ENCODE assay signal across 8 mouse cellular contexts in the genomic region with DNA sequence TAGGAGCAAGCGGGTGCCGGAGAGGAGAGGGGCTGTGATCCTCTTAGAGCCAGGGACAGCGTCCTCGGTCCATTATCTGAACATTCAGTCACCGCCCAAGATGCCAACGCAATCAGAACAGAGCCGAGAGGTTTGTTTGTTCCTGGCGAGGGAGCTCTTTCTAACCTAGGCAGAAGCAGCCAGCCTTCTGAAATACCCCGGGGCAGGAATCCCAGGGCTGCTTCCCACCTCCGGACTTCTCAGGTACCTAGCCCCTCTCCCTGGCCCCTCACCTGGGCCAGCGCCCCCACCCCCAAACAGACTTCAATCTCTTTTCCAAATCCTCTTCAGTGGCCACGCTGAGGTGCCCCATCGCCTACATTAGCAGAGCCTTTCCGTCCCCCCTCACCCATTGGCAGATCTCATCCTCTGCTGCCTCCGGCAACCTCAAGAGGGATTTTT. TPM values are rescaled to one million over a fixed set of nuclear protein-coding genes. Genes with fewer than 3 reads are reported as not detected.
DNase-seq lines count a peak whose midpoint lies in the region; ATAC-seq lines count a peak whose summit lies in the region.

No protein-coding gene starts in this region.

- H3K9ac ChIP-seq in embryonic facial prominence, embryonic 14.5 days (ENCODE audit: low read depth, low read length), result peak overlapping the region; percentile 53

- WGBS in embryonic facial prominence, embryonic 14.5 days, result 3% methylated on average over 14 of the region's 15 CpGs
- 2% methylated on average over 15 of the region's 15 CpGs for WGBS in limb, embryonic 10.5 days

- H3K4me2 ChIP-seq in embryonic facial prominence, embryonic 14.5 days (ENCODE audit: low read depth, low read length), result peak overlapping the region; percentile 87

- no peaks in the 10 kb centered on the region for H3K36me3 ChIP-seq in embryonic facial prominence, embryonic 14.5 days (ENCODE audit: control insufficient read depth, insufficient read depth, low read length)
- no peaks in the 10 kb centered on the region for H3K36me3 ChIP-seq in limb, embryonic 10.5 days

- H3K4me1 ChIP-seq in embryonic facial prominence, embryonic 14.5 days (ENCODE audit: control insufficient read depth, insufficient read depth, low read length), result no peaks in the 10 kb centered on the region
- H3K4me1 ChIP-seq in limb, embryonic 10.5 days, result peaks cover 21% of the 10 kb centered on the region; the same call in 1 of the 2 replicates

- no peaks in the 10 kb centered on the region for H3K9me3 ChIP-seq in embryonic facial prominence, embryonic 14.5 days (ENCODE audit: control insufficient read depth, low read length)
- H3K9me3 ChIP-seq in limb, embryonic 10.5 days (replicated peaks), result no peaks in the 10 kb centered on the region

- no peak for ATAC-seq in embryonic facial prominence, embryonic 14.5 days (ENCODE audit: low read depth)
- ATAC-seq in activated CD4-positive, CD25-positive, alpha-beta regulatory T cell, adult 4 months, result no peak

- DNase-seq in thymus, postnatal 4 days, result peak; percentile 7
- DNase-seq in thymus, postnatal 14 days, result no peak
- no peak for DNase-seq in embryonic facial prominence, embryonic 14.5 days (ENCODE audit: low spot score)
- peak; percentile 27 to 39 for DNase-seq in heart, postnatal 14 days
- peak; percentile 36 for DNase-seq in limb, embryonic 10.5 days (ENCODE audit: low spot score)
- peak; percentile 5 for DNase-seq in retina, embryonic 14.5 days (ENCODE audit: low spot score)
- no peak for DNase-seq in gastrocnemius, postnatal 36 days

- intact Hi-C loops in heart, postnatal 14 days (cut with DNase I), result loop anchor here (5.0 kb wide), 2 partner anchors 80 to 445 kb away; no protein-coding TSS in a partner anchor
- intact Hi-C loops in gastrocnemius, postnatal 36 days (cut with DNase I), result no loop called here

- peak overlapping the region; percentile 54 for H3K4me3 ChIP-seq in embryonic facial prominence, embryonic 14.5 days (ENCODE audit: low read depth, low read length)
- H3K4me3 ChIP-seq in limb, embryonic 10.5 days, result peak overlapping the region; percentile 71

- peaks cover 21% of the 10 kb centered on the region; the same call in 1 of the 2 replicates for H3K27me3 ChIP-seq in embryonic facial prominence, embryonic 14.5 days (replicated peaks; ENCODE audit: control insufficient read depth, insufficient read depth, low read length)
- H3K27me3 ChIP-seq in limb, embryonic 10.5 days (ENCODE audit: low read depth, poor library complexity, severe bottlenecking), result peaks cover 27% of the 10 kb centered on the region

- no peak overlapping the region for H3K27ac ChIP-seq in embryonic facial prominence, embryonic 14.5 days (replicated peaks; ENCODE audit: low read depth, low read length)
- H3K27ac ChIP-seq in limb, embryonic 10.5 days, result no peak overlapping the region

RNA-seq across cellular contexts. Expression of gene Lrrc3b, which starts 1.3 kb away (rescaled TPM):
- polyA plus RNA-seq in embryonic facial prominence, embryonic 14.5 days (2014; fragmentation: Nextera tagmentation; extraction: Ambion mirVana), result 3.3 and 3.6 TPM in 2 replicates
- total RNA-seq in heart, postnatal 14 days (2021), result 10 to 100 TPM; 27.4 to 32.3 TPM
- 2.1 and 2.6 TPM in 2 replicates for polyA plus RNA-seq in limb, embryonic 10.5 days (2016; fragmentation: Nextera tagmentation; extraction: Ambion mirVana)
- not detected for polyA plus RNA-seq in activated CD4-positive, CD25-positive, alpha-beta regulatory T cell, adult 4 months (2017; shearing (Covaris generic))
- 1 to 10 TPM; 1.8 to 2.0 TPM for total RNA-seq in gastrocnemius, postnatal 36 days (2021)

Comparison
In these comparisons a context has a peak if more than half of its experiments do, and no peak if none do; other contexts are left out.
1. DNase-seq: peak in thymus, postnatal 4 days (single experiment), heart, postnatal 14 days (2 of 2), limb, embryonic 10.5 days (single experiment) and retina, embryonic 14.5 days (single experiment); none in thymus, postnatal 14 days (single experiment), embryonic facial prominence, embryonic 14.5 days (single experiment) and gastrocnemius, postnatal 36 days (0 of 2).